Mouse (Mus musculus) liver, embryonic 11.5 days (tissue): Measurements from ENCODE around the gene Sec24c. TPM values are rescaled to one million over a fixed set of nuclear protein-coding genes. Genes with fewer than 3 reads are reported as not detected.

Experiments
- ATAC-seq: fragments of 200-750 bp; cut with Nextera tagmentation; replicated peaks from 2 replicates; pipeline ENCODE4 v1.8.0; 2017; ENCODE audit warnings: moderate number of reproducible peaks, mild to moderate bottlenecking, moderate TSS enrichment, moderate library complexity; ENCODE audit not compliant: low FRiP score
- DNase-seq: peaks from one replicate; pipeline ENCODE4 v3.0.0-alpha.2; 2017; ENCODE audit warnings: low spot score
- H3K27ac ChIP-seq: fragments of 300-500 bp; sonication (generic); 2 replicates; pipeline ENCODE4 v1.5.1; 2014; ENCODE audit warnings: mild to moderate bottlenecking, low read depth, low read length, control low read depth
- H3K27me3 ChIP-seq: fragments of 300-500 bp; sonication (generic); replicated peaks from 2 replicates; pipeline ENCODE4 v1.6.1; 2014; ENCODE audit warnings: low read length, mixed read lengths; ENCODE audit not compliant: control insufficient read depth, insufficient read depth
- H3K36me3 ChIP-seq: fragments of 300-500 bp; sonication (generic); 2 replicates; pipeline ENCODE4 v1.6.1; 2014; ENCODE audit warnings: mild to moderate bottlenecking, low read length, moderate library complexity, mixed read lengths; ENCODE audit not compliant: control insufficient read depth, insufficient read depth
- H3K4me1 ChIP-seq: fragments of 300-500 bp; sonication (generic); replicated peaks from 2 replicates; pipeline ENCODE4 v1.6.1; 2014; ENCODE audit warnings: low read length, mixed read lengths; ENCODE audit not compliant: control insufficient read depth, insufficient read depth
- H3K4me2 ChIP-seq: fragments of 300-500 bp; sonication (generic); 2 replicates; pipeline ENCODE4 v1.6.1; 2014; ENCODE audit warnings: mild to moderate bottlenecking, control low read depth, moderate library complexity
- H3K4me3 ChIP-seq: fragments of 300-500 bp; sonication (generic); 2 replicates; pipeline ENCODE4 v1.5.1; 2014; ENCODE audit warnings: low read depth, low read length, control low read depth
- H3K9ac ChIP-seq: fragments of 300-500 bp; sonication (generic); 2 replicates; pipeline ENCODE4 v1.6.1; 2014; ENCODE audit warnings: low read depth, low read length, control low read depth
- H3K9me3 ChIP-seq: fragments of 300-500 bp; sonication (generic); 2 replicates; pipeline ENCODE4 v1.6.1; 2016; ENCODE audit warnings: low read length, inconsistent platforms, mixed read lengths; ENCODE audit not compliant: control insufficient read depth
- WGBS: fragments of 180-500 bp; shearing (Covaris S2); extraction: QIAGEN DNeasy Blood & Tissue Kit; methylation state at CpG from one replicate; pipeline ENCODE4 v1.1.7; 2014; 5-methylcytosine and 5-hydroxymethylcytosine counted together
- microRNA-seq: library from miRNA; unstranded; fragments of <30 nt; microRNA quantifications from one replicate; pipeline ENCODE4, GENCODE M21; 2017; ENCODE audit warnings: borderline number of aligned reads
- polyA plus RNA-seq: library from polyadenylated mRNA; unstranded; fragments of >200 nt; fragmentation: Nextera tagmentation; extraction: Ambion mirVana; gene quantifications from 2 replicates; pipeline ENCODE4 v1.2.1, GENCODE M21; 2014

The Sec24c gene
- polyA plus RNA-seq, 1 experiment from 2014 or later: 85.5 TPM

- ATAC-seq (no peak), DNase-seq (no peak)
- H3K36me3 ChIP-seq: peaks cover 12% of the 10 kb centered on the region; the same call in 1 of the 2 replicates
These were observed 69.5 kb downstream of the Sec24c start for GRCm38 (mm10) chr14:20743614-20744013.

More at GRCm38 (mm10) chr14:20743614-20744013, 69.5 kb downstream of the Sec24c start:
- H3K27me3 ChIP-seq: no peaks in the 10 kb centered on the region
- H3K9me3 ChIP-seq: no peaks in the 10 kb centered on the region
- 81% methylated on average over 3 of the region's 3 CpGs for WGBS
- no peak overlapping the region for H3K4me2 ChIP-seq
- no peak overlapping the region for H3K9ac ChIP-seq
- H3K4me3 ChIP-seq: no peak overlapping the region
- H3K4me1 ChIP-seq: no peaks in the 10 kb centered on the region
- H3K27ac ChIP-seq: no peak overlapping the region

Small RNA genes within 50 kb of the gene (microRNA-seq; reads per million reads assigned to microRNA genes)
- gene Mir6946: 2.8 reads per million

Other genes starting within 250 kb of the Sec24c start
- gene Cfap70, start 222.1 kb upstream of the Sec24c start, polyA plus RNA-seq: 0.17 TPM in 1 of 2 replicates, not detected in the other
- gene Anxa7, start 194.2 kb upstream of the Sec24c start, polyA plus RNA-seq: 52.8 and 56.5 TPM in 2 replicates
- gene Mss51, start 177.4 kb upstream of the Sec24c start, polyA plus RNA-seq: 0.86 and 1.2 TPM in 2 replicates
- gene Ppp3cb, start 127.7 kb upstream of the Sec24c start, polyA plus RNA-seq: 41.9 and 42.0 TPM in 2 replicates
- 5.8 and 6.0 TPM in 2 replicates for gene Usp54, start 33.2 kb upstream of the Sec24c start, polyA plus RNA-seq
- 0.23 and 0.95 TPM in 2 replicates for gene Myoz1, start 17.8 kb upstream of the Sec24c start, polyA plus RNA-seq
- 0.68 and 1.5 TPM in 2 replicates for gene Synpo2l, start 6.0 kb upstream of the Sec24c start, polyA plus RNA-seq
- 14.2 and 14.9 TPM in 2 replicates for gene Fut11, start 20.7 kb downstream of the Sec24c start, polyA plus RNA-seq
- 247 and 250 TPM in 2 replicates for gene Chchd1, start 28.7 kb downstream of the Sec24c start, polyA plus RNA-seq
- 12.0 and 17.2 TPM in 2 replicates for gene Zswim8, start 33.2 kb downstream of the Sec24c start, polyA plus RNA-seq
- 32.6 and 34.5 TPM in 2 replicates for gene Ndst2, start 60.3 kb downstream of the Sec24c start, polyA plus RNA-seq
- 23.0 and 28.6 TPM in 2 replicates for gene Camk2g, start 119.8 kb downstream of the Sec24c start, polyA plus RNA-seq
- gene Plau, start 162.4 kb downstream of the Sec24c start, polyA plus RNA-seq: 0.49 and 0.88 TPM in 2 replicates